Mouse (Mus musculus) cerebellum, adult 8-10 months (tissue): ENCODE measurements around the gene Net1.
A peak's percentile ranks its signal among the peaks of the same experiment; 100 is the strongest.
"Not testable (repeated sequence)": the region's sequence is repeated elsewhere in the genome, so short reads cannot be mapped to it uniquely, and the experiment has no call there.

ENCODE experiments used
- DNase-seq: peaks from one replicate; pipeline ENCODE4 v3.0.0; 2022

Gene Net1

DNA sequence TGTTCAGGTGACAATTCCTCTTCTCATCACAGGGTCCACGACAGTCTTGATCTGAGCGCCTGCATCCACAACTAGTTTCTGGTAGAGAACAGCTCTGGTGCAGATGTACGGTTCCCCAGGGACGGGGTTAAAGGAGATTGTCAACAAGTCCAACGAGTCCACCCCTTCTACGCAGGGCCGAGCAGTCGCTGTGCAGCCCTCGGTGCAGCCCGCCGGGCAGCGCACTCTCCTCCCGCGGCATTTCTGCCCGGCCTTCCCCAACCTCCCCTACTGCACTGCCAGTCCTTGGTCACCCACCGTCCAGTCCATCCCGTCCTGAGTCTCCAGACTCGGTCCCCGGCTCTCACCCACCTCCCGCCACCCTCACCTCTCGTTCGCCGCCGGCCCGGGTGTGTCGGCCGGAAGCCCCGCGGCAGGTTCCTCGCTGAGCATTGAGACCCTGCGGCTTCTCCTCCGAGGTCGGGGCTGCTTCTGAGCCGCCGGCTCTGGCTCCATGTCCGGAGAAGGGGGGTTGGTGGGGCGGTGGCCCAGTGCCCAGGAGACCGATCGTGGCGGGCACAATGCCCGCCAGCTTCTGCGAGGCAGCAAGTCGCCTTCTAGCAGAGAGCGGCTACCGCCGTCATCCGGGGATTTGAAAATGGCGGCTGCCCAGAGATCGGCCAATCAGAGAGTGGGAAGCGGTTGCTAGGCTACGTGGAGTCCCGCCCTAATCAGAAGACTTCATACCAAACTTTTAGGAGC is at the start of gene Net1, which contains the start of gene Tubal3:
Gene Net1 (minus strand): TSS at position 650 of the 741 bp plus-strand sequence.
Gene Tubal3 (plus strand): TSS at position 704 of the 741 bp plus-strand sequence.
- DNase-seq, result peak; percentile 81

DNA sequence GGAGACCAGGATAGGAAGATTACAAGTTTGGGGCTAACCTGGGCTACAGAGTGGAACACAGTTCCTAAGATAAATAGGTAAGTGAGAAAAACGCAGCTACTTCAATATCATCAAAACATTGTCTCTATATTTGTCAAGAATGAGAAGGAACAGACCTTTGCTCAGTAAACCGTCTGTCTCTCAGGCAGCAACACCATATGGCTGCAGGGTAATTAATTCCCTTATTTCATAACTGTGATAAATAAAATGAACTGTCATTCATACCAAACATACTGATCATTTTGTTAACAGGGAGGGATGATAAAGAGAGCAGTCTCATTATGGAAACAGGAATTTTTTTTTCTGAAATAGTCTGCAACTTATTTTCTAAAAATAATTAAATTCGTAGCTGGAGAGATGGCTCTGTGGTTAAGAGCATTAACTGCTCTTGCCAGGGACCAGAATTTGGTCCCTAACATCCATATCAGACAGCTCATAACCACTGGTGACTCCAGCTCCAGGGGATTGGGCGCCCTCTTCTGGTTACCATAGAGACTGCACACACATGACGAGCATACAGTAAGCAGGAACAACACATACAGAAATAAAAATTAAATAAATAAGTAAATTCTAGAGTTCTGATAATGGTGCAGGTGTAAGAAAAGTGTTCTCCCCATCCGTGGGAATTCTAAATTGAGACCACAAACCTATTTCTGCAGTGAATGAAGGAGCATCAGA is 33.3 kb upstream of the Net1 start:
- DNase-seq, result no peak

DNA sequence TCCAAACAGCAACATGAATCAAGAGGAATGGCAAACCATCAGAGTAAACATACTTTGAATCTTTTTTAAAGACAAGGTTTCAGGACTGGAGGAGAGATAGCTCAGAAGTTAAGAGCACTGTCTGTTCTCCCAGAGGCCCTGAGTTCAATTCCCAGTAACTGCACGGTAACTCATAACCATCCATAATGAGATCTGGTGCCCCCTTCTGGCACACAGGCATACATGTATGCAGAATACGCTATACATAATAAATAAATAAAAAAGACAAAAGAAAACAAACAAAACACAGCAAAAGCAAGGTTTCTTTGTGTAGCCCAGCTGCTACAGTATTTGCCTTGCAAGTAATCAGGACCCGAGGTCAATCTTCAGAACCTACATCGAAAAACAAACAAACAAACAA is 31.5 kb upstream of the Net1 start:
- DNase-seq, result no peak

DNA sequence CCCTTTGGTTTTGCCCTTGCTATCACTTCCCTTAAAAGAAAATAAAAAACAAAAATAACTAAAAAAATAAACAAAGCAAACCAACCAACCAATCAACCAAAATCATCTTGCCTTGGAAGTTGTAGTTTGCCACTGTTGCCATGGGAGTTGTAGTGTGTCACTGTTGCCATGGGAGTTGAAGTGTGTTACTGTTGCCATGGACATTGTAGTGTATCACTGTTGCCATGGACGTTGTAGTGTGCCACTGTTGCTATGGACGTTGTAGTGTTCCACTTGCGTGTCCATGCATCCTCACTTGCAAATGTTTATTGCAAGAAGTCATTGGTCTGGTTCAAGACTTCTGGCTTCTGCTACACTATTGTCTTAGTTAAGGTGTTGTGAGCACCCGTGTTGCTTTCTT is 29.2 kb upstream of the Net1 start:
- DNase-seq, result no peak

DNA sequence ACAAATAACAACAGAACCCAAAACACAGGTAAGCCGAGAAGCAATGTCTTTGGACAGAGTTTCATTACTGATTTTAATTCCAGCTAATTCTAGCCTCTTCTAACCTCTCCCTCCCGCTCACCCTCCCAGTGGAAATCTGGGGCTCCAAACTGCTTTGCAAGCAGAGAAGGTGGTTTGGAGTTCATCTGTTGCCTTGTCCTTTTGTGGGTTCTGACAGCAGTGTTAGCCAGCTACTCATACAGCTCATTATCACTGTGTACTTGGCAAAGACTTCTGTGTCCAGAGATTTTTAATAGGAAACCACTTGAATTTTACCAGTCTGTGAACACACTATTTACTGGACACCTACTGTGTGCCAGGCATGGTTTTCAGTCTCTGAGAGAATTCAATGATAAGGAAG is 27.2 kb upstream of the Net1 start, which contains the start of gene Ucn3:
Gene Ucn3 (minus strand): TSS at position 101 of the 400 bp plus-strand sequence.
- no peak for DNase-seq

DNA sequence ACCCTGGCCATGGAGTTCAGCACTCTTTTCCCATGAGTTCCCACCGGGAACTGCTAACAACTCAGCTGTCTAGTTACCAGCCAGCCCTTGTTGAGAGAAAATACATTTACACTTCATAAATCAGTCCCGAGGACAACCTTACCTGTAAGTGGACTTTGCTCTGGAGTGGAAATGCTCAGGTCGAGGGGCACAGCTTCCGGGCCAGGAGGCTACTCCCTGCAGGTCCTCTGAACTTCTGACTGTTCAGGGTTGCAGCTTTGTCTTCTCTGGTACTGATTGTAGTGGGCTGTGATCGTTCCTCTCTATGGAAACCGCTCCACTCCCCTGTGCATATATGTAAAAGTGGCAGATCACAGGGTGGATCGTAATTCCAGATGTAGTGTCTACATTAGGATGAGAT is 26.7 kb upstream of the Net1 start:
- no peak for DNase-seq

DNA sequence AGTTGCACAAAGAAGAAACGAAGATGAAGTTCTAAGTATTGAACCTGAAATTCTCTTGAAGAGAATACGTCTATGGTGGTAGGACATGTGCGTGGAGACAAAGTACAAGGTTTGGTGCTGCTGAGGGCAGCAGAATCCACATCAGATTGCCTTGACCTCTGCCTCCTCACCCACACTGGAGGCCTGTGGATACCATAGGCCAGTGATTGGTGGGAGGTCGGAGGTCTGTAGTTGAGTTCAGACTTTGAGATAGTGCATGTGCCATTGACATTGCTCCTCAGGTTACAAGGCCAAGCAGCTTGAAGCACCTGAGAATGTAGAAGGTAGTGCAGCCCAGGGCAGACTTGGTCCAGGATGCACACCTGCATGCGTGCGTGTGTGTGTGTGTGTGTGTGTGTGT is 8.0 kb upstream of the Net1 start:
- DNase-seq, result no peak

DNA sequence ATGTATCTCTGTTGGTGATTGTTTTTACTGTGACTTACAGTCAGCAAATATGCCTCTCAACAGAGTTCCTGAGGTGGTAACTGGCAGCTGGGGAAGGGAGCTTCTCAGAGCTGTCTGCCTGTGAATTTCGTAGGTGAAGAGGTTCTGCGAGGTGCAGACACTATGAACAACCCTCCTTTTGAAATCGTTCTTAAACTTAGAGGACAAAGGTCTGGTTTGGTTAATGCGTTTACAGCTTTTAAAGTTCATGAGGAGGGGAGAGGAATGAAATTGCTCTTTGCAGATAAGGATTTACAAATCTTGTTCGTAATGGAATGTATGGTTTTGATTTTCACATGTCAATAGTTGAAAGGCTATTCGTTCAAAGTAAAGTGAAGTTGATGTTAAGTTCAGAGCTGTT is 7.6 kb upstream of the Net1 start:
- no peak for DNase-seq

DNA sequence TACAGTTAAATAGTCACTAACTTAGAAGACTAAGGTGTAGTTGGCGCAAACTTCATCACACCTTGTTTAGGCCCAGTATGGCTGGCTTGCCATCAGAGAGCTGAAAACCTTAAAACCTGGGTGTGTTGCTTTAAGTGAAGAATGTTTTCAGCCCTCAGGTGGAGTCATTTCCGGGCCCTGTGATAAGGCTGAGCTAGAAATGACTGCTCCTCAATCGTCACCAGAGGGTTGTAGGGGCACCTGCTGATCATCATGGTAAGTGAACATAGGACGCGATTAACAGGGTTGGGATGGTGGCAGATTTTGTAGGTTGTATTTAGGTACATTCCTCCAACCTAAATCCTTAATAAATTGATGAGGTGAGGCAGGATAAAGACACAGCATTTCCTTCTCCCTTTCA is 6.5 kb upstream of the Net1 start:
- DNase-seq, result no peak

DNA sequence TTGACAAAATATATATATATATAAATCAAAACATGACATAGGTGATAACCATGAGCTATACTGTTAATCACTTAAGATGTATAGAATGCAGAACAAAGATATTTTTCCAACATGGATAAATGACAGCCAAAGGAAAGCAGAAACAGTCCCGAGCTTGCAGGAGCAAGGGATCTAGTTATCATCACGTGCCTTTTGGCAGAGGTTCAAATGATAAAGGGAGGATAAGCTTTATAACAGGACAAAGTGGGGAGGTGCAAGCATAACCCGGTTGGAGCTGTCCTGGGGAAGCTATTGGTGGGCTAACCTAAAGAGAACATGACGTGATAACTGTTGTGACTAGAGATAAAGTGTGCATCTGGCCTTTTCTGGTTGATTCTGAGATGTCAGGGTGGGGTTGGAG is 4.5 kb downstream of the Net1 start:
- no peak for DNase-seq

DNA sequence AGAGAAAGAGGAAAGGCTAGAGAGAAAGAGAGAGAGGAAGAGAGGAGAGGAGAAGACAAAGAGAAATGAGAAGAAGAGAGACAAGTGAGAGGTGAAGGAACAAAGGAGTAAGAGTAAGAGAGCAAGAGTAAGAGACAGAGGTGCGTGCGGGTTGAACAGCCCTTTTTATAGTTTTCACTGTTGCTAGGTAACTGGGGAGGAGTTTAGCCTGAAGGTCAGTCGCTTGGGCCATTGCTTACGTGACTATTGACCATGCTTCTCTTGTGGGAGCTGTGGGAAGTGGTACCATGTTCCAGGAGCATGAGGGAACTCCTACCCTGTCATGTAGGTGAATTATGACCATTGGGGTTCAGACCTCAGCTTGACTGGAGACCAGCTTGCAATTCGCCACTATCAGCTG is 7.7 kb downstream of the Net1 start:
- DNase-seq, result no peak

DNA sequence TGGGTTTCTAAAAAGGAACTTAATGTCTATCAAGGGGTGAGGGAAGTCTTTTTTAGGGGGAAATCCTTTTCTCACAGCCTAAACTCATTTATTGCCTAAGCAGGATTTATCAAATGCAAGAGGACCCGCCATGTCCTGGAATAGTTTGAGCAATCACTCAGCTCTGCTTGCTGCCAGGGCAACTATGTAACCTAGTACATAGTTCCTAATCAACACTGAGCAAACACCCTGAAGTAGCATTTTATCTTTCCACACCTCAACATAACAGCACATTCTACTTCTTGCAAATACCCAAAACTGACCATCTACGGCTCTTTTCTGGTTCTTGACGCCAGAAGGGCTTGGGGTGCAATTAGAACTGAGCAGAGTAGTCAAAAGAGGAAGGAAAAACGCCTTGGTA is 9.8 kb downstream of the Net1 start:
- DNase-seq, result no peak

DNA sequence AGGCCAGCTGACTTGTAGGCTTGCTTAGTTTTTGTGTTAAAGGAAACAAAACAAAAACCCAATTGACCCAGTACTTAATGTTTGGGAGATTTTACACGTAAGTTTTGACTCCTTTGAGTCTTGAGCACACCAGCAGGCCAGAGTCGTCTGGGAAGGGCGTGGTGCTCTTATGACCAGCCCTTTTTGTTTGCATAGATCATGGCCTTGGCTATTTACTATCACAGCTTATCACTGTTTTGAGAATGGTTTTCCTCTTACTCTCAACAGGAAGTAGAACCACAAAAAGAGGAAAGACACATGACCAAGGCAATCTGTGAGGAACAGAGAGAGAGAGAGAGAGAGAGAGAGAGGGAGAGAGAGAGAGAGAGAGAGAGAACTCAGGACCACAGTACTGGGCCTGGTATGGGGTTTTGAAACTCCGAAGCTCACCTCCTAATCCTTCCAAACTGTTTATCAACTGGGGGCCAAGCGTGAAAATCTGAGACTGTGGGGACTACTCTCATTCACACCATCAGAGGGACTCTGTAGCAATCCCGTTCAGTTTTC is 10.8 kb downstream of the Net1 start:
- no peak for DNase-seq

DNA sequence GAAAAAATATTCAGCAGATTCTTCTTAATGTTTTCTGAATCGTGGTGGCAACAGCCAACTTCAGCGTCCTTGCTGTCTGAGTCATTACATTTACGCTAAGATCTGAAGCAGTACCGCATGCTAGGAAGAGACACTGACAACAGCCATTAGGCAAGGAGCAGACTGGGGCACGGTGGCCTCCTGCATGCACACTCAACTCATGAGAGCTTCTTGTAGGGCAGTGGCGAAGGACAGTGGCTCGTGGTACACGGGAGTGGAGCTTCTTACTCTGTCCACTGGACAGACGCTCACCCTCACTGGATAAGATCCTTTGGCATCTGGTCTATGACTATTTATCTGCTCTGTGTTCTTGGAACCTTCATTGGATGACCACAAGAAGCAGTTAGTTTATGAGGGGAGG is 18.7 kb downstream of the Net1 start:
- DNase-seq, result no peak

DNA sequence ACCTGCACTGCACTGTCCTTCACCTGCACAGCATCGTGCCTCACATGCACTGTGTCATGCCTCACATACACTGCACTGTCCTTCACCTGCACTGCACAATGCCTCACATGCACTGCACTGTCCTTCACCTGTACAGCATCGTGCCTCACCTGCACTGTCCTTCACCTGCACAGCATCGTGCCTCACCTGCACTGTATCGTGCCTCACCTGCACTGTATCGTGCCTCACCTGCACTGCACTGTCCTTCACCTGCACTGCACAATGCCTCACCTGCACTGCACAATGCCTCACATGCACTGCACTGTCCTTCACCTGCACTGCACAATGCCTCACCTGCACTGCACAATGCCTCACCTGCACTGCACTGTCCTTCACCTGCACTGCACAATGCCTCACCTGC is 19.8 kb downstream of the Net1 start:
- DNase-seq, result not testable (repeated sequence)

DNA sequence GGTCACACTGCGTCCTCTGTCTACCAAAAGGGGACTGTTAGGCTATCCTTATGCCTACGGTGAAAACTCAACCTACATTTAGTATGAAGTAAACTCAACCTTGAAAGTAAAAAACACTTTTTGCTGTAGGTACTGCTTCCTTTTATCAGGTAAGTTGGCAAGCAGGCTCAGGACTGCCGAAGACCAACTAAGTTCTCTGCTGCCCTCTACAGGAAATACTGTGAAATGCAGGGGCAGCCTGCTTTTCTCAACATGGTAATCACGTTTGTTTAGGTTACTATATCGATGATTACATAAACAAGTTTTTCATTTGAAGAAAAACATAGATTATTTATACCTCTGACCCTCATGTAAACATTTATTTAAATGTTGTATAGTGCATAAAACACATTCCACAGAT is 21.1 kb downstream of the Net1 start:
- peak; percentile 75 for DNase-seq

DNA sequence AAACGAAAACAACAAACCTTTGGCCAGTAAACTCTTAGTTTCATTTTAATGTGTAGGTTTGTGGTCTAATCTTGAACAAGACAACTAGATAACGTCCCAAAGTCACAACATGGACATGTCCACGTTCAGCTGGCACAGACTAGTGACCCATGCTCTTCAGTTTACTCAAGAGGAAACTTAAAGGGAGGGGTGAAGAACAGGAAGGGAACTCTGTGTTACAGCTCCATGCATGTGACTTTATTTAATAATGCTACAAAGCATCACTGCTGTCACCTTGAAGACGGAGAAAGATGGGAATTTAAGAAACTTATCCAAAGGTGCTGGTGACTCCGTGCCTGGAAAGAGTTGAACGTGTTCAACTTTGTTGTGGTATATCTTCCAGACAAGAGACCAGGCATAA is 22.0 kb downstream of the Net1 start:
- no peak for DNase-seq

DNA sequence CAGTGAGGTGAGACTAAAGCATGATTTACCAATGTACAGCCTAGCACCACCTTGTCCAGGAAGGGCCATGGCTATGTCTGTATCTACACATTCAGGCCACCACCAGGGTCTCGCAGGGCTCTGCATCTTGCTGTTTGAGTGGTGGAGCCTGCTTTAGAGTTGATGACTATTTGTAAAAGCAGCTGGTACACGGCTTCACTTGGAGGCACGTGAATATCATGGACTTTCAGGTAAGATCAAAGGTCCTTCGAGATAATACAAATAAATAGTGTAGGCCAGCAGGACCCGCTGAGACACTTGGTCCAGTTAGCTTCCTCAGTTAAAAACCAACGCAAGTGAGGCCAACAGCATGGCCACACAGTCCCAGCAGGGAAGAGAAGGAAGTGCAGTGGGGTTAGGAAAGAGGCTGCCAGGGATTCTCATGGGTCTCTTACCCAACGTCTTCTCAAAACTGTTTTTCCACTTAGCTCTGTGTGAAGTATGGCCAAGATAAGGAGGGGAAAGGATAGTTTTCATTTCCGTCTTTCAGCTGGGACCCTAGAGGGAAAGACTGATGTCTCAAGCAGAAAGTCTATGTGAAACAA is 22.5 kb downstream of the Net1 start:
- DNase-seq, result no peak

DNA sequence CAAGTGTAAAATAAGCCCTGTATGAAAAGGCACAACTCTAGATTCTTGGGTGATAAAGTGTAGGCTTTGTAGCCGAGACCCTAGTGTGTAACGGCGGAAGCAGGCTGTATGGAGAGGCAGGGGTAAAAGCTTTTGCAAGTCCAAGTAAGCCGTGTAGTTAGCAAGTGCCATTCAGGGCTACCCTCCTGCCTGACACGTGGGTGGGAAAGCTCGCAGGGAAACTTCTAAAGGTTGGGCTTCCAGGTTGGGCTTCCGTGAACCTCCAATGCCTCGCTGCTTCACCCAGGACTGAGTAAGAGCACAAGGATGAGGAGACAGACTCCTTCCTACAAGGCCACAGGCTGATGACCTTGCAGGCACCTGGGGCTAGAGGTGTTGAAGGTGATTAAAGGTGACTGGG is 23.5 kb downstream of the Net1 start:
- no peak for DNase-seq

DNA sequence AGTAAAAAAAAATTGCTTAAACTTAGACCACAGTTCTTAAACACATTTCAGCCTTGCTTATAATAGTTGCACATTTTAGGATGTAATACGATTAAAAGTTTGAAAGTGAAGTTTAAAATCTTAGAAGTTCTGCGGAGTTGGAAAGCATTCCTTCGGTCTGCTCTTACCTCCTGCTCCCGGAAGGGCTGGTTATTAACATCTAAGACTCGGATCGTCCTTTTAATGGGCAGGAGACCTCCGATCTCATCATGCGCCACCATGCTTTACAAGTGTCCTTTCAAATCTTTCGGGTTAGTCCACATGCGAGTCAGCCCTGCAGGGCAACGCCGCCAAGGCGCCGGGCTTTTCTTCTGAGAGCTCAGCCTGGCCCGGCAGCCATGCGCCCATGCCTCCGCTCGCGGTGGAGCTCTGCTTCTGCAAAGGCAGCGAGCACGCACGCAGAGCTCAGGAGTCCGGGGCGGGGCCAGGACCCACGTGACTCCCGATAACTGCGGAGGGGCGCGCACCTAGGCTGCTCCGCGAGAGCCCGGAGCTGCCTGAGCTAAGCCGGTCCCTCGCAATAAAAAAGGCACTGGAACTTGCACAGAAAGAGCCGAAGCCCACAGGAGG is 24.8 kb downstream of the Net1 start:
- peak; percentile 78 for DNase-seq

DNA sequence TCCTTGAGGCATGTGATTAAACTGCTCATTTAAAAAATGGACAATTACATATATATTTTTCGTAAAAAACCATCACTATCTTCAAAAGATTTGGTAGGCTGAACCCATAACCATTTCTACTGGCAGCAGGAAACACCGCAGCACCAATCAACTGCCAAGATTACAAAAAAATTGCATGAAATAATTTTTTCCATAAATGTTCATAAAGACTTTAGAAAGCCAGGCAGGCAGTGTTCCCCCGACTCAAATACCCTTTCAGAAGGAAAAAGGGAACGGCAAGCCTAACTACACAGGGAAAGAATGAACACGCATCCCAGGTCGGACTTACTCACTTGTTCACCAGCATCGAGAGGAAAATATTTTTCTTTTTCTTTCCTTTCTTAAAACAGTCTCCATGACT is 25.4 kb downstream of the Net1 start:
- DNase-seq, result no peak

DNA sequence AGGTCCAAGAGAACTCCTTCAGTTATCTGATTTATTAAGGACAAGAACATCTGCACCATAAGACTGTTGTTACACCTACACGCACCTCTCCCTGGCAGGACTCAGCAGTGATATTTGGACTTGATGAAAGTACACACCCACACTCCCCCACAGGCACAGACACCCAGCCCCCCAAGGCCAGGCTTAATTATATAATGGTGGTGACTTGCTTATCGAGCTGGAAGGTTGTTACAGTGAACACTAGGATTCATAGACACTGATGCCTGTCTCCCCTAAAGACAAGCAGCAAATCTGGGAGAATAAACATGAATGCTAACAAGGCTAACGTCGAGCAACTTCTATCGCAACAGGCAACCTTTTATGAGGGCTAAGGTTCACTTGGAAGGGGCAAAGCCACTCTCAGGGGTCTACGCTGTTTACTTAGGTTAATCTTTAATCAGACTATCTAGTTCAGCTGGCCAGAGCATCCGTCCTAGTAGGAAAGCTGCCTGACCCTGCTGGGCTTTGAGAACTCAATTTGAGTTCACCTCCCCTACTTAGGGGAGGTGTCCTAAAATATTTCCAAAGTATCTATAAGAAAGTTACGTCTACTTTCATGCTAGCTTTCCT is 26.4 kb downstream of the Net1 start:
- DNase-seq, result no peak

DNA sequence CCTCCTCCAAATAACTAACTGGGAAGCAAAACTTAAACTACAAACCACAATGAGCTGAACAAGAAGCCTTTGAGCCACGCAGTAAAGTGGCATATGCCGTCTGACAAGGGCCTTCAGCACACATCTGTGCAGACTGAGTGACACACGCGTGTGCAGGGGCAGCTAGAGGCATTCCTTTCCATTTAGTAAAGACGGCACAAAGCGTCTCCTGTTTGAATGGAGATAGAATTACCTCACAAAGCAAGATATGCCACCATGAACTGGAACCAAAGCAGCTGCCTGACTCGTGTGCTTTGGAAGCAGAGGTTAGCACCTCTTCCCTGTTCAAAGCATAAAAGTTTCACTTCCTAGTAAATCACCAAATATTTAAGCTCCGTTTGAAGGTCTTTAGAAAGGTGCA is 28.0 kb downstream of the Net1 start:
- no peak for DNase-seq
